Mouse (Mus musculus) induced T-regulatory cell, adult 2 months (primary cell): ENCODE measurements around the gene Wnt1.
A peak's percentile ranks its signal among the peaks of the same experiment; 100 is the strongest.
"Not testable (repeated sequence)": the region's sequence is repeated elsewhere in the genome, so short reads cannot be mapped to it uniquely, and the experiment has no call there.

Source experiments
- DNase-seq: peaks from one replicate; pipeline ENCODE4 v3.0.0-alpha.2; 2012; ENCODE audit warnings: low read depth

Gene Wnt1

DNA sequence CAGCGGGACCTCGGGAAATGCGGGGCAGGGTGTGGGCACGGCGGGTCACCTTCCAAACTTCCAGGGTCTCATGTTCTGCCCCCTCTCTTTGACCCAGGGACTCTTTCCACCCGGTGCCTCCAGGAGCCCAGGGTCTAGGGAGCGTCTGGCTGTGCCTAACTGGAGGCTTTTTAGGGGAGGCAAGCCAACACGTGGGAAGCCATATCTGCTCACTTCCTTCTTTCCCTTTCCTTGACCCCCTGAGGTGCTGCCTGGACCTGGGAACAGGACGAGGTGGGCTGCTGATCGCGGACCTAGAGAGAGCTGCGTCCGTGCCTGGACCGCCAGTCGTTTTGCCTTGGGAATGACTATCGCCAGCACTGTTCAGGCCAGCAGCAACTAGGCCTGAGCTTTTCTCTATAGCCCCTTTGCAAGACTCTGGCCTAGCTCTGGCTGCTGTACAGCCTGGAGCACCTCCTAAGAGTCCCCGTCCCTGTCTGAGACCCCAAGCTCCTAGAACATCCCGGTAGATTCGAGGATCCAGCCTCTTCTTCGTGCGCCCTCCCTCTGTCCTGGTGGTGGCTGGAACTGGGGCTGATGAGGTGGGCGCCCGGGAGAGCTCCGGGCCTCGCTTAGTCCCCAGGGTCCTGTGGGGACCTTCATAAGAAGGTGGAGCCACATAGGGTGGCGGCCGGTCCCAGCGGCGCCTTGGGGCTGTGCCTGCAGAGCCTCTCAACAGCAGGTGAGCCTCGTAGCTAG, 16.6 kb downstream of the Wnt1 start:
- DNase-seq, result no peak

DNA sequence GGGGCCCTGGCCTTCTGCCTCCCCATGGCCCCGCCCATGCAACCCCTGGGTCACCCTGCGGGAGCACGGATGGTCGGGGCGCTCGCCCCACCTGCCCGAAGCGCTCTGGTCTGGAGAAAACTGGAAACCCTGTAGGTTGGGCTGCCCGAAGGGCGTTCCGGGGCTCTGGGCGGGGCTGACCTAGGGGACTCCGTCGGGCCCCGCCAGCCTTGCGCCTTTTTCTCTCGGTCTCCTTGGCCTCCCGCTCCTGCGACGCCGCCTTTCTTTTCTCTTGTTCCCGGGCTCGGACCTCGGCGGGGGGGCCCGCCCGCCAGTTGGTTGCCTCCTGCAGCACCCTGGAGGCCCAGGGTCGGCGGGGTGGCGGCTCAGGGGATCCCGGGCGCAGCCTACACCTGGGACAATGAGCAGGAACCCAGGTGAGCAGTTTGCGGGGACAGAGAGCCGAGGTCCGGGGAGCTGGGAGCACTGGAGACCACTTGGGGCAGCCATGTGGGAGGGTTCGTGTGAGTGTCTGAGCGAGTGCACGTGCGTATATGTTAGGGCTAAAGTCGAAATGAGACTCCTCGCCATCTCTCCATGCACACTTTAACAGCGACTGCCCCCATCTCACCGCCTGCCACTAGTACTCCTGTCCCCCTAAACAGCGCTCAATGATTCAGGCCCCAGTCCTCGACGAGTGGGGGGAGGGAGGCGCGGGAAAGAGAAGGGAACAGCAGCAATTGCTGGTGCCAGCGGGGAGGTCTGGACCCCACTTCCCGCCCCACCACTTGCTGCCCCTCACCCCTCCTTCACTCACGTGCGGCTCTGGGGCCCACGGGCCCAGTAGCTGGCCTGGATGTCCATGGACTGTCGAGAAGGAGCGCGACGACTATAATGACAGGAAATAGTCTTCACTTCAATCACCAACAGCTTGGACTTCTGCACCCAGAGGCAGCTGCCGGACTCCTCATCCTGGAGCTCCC, 17.4 kb downstream of the Wnt1 start:
- DNase-seq, result peak; percentile 50

DNA sequence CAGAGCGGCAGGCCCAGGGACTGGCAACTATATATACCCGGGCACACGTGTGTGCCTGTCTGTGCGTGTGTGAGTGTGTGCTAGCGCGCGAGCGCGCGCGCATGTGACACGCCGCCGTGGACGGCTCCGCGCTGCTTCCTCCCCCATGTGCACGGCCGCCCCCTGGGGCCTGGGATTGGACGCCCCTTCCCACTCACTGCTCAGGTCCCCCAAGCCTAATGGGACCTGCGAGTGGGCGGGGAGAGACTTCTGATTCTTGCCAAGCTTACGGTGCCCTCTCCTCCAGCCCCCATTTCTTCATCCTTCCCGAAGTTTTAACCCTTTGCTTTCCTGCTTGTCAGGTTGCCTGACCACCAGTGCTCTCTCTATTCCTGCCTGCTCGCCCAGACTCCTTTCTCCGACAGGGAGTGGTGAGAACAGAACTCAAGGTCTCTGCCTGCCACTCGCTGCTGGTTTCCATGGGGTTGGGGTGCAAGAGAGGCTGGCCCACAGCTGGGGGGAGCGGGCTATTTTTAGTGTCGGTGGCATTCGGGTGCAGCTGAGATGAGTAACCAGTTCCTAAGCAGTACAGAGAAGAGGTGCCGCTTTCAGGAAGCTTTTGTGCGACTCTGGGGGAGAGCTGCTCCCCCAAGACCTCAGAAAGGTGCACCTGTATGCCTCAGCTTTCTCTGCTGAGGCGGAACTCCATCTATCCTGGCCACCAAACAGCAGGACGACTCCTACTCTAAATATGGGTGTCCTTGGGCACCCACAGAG, 18.4 kb downstream of the Wnt1 start:
- DNase-seq, result peak; percentile 74

DNA sequence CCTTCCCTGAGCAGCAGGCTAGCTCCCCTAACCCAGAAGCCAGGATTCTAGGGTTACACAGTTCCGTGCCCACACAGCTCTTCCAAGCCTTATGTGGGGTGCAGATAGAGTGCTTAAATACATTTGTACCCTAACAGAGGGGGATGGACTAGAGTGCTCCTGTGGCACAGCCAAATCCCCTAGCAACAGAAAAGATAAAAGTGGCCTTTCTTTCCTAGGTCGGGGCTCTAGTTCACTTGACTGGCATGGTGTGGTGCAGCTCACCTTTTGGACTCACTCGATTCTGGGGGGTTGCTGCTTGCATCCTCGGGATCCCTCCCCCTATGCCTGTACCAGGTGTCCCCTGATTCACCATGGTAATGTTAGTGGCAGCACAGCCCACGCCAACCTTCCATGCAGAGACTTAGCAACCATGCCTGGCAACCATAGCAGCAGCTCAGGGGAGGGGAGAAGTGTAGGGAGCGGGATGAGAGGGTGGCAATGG, 19.0 kb downstream of the Wnt1 start:
- no peak for DNase-seq

- no peak for DNase-seq
These were observed 19.7 kb downstream of the Wnt1 start, which contains the start of gene Ddn for GRCm38 (mm10) chr15:98809390-98809789. Gene Ddn, minus strand, starts transcription at chr15:98809490.

DNA sequence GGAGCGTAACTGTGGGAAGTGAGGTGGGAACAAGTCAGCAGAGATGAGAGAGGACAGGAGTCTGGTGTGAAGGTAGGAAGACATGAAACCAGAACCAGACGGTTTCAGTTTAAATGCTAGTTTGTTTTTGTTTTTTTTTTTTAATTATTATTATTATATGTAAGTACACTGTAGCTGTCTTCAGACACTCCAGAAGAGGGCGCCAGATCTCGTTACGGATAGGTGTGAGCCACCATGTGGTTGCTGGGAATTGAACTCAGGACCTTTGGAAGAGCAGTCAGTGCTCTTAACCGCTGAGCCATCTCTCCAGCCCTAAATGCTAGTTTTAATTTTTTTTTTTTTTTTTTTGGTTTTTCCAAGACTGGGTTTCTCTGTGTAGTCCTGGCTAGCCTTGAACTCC, 20.6 kb downstream of the Wnt1 start:
- DNase-seq, result not testable (repeated sequence)

GRCm38 (mm10) chr15:98812741-98813424, 23.2 kb downstream of the Wnt1 start:
- DNase-seq, result no peak

DNA sequence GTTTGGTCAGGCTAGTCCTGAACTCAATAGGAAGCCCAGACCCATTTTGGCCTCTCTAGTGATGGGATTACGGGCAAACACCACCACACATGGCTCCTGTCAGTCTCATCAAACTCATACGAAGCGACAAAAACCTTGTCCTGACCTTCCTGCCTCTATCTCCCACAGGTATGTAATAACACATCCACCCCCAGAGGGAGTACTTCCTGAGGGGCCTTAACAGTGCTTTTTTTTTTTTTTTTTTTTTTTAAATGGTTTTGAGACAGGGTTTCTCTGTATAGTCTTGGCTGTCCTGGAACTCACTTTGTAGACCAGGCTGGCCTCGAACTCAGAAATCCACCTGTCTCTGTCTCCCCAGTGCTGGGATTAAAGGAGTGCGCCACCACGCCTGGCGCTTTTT, 28.5 kb downstream of the Wnt1 start:
- no peak for DNase-seq

GRCm38 (mm10) chr15:98820937-98821336, 31.3 kb downstream of the Wnt1 start:
- no peak for DNase-seq

DNA sequence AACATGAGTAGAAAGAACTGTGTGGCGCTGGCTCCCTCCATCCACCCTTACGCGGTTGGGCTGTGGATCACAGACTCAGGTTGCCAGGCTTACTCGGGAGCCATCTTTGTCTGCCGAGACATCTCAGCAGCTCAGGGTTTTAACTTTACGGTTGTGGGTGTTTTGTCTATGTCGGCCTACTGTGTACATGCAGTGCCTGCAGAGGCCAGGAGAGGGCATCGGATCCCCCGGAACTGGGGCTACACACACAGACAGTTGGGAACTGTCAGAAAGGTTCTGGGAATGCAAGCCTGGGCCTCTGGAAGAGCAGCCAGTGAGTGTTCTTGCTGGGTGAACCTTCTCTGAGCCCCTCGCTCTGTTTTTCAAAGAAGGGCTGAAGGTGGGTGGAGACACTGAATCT, 31.7 kb downstream of the Wnt1 start:
- DNase-seq, result peak; percentile 68

GRCm38 (mm10) chr15:98822147-98822546, 32.5 kb downstream of the Wnt1 start:
- no peak for DNase-seq

- DNase-seq, result peak; percentile 61
These were observed 33.8 kb downstream of the Wnt1 start for GRCm38 (mm10) chr15:98823434-98823833.

GRCm38 (mm10) chr15:98827611-98828011, 38.0 kb downstream of the Wnt1 start:
- no peak for DNase-seq

DNA sequence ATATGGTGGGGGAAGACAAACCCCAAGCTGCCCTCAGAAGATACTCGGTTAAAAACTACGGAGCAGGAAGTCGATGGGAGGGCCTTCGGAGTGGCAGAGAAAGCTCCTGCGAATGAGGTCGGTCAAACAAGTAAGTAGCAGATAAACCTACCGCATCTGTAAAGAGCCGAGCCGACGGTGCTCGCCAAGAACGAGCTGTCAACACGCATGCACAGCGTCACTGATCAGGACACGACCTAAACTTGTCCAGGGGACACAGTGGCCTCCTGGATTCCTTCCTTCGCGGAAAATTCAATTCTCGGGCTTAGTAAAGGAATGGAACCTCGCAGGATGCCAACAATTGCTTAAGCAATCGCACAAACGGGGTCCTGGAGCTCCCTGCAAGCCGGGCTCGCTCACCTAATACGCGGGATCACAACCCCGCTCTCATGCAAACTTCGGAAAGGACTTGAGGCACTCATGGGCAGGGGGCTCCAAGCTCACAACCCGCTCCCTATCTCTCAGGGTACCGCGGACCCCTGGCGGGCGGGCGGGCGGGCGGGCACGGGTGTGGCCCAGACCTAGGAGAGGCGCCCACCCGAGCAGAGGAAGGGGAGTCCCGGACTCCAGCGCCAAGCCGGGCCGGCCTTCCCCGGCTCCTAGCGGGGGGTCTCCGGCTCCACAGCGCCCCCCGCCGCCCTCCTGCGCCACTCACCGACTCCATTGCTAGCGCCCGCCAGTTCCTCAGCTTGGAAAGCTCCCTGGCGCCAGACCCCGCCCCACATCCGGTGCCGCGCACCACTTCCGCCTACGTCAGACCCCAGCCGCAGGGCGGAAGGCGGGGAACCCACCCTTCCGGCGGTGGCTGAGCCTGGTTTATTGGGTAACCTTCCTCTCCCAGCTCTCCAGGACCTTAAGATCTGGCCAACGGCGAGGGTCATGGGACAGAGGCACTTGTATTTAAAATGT, 41.4 kb downstream of the Wnt1 start, which contains the start of gene Prkag1:
Gene Prkag1 (minus strand): TSS at position 786 of the 948 bp plus-strand sequence.
- peak; percentile 97 for DNase-seq

GRCm38 (mm10) chr15:98831684-98832035, 42.0 kb downstream of the Wnt1 start:
- DNase-seq, result no peak

- DNase-seq, result peak; percentile 84
These were observed 42.8 kb downstream of the Wnt1 start for GRCm38 (mm10) chr15:98832161-98833058.

DNA sequence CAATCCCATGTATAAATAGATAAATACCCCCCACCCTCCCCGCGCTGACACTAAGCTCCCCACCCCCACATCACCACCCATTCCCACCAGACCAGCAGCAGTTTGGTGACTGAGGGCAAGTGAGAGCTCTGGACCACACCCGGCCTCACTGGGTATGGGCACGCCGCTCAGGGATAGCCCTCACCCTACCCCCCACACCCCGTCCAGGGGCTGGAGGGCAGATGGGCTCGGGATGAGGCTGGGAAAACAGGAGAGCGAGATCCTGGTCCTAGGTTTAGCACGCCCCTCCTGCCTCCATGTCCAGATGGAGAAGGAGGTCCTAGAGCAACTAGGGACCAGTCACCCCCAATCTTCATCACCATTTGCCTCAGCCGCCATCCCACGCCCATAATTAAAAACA, 43.6 kb downstream of the Wnt1 start:
- DNase-seq, result no peak

DNA sequence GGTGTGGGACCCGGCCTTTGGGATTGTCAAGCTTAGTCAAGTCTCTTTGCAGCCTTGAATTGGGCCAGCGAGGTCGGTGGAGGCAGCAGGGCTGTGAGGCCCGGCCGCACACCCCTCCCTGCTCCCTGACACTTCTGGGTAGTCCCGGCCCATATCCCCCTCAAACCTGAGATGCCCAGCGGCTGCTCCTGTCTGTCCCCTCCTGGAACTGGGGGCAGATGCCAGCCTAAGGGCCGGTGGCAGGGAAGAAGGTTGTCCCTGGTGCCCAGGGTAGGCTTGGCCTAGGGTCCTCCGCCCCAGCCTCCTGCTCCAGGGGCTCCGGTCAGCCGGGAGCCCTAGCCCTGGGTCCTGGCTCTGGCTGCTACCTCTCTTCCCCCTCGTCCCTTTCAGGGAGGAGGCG, 44.4 kb downstream of the Wnt1 start:
- DNase-seq, result no peak

- no peak for DNase-seq
These were observed 45.6 kb downstream of the Wnt1 start for GRCm38 (mm10) chr15:98835291-98835690.
